Mouse (Mus musculus): ENCODE measurements around the gene Malrd1. TPM values are rescaled to one million over a fixed set of nuclear protein-coding genes. Genes with fewer than 3 reads are reported as not detected.

Malrd1 gene
- polyA plus RNA-seq, 1 experiment, result 0.12 TPM

- Histone ChIP-seq H3K4me3 (ENCODE audit: control insufficient read depth, low read depth, low read length) (no peak overlapping the region), H3K27me3 (ENCODE audit: control insufficient read depth, insufficient read depth, low read length) (no peaks in the 10 kb centered on the region), H3K36me3 (ENCODE audit: control insufficient read depth, insufficient read depth, low read length) (no peaks in the 10 kb centered on the region), H3K27ac (ENCODE audit: control insufficient read depth, insufficient read depth, low read depth, low read length) (no peak overlapping the region), H3K4me1 (ENCODE audit: control insufficient read depth, insufficient read depth, low read length) (no peaks in the 10 kb centered on the region)
- no peak for TF ChIP-seq POLR2A (IDR thresholded peaks at IDR 0.05; ENCODE audit: control insufficient read depth, low read depth, low read length)
- TF ChIP-seq CTCF (IDR thresholded peaks at IDR 0.05; ENCODE audit: control insufficient read depth, insufficient read depth, insufficient replicate concordance, low read depth, low read length), result no peak
These were observed 686.5 kb downstream of the Malrd1 start for GRCm38 (mm10) chr2:16212752-16213151.

GRCm38 (mm10) chr2:16214111-16214510 is 687.8 kb downstream of the Malrd1 start:
- Histone ChIP-seq H3K4me1 (ENCODE audit: control insufficient read depth, insufficient read depth, low read length) (no peaks in the 10 kb centered on the region), H3K36me3 (ENCODE audit: control insufficient read depth, insufficient read depth, low read length) (no peaks in the 10 kb centered on the region), H3K27ac (ENCODE audit: control insufficient read depth, insufficient read depth, low read depth, low read length) (no peak overlapping the region), H3K27me3 (ENCODE audit: control insufficient read depth, insufficient read depth, low read length) (no peaks in the 10 kb centered on the region), H3K4me3 (ENCODE audit: control insufficient read depth, low read depth, low read length) (no peak overlapping the region)
- no peak for TF ChIP-seq POLR2A (IDR thresholded peaks at IDR 0.05; ENCODE audit: control insufficient read depth, low read depth, low read length)
- TF ChIP-seq CTCF (IDR thresholded peaks at IDR 0.05; ENCODE audit: control insufficient read depth, insufficient read depth, insufficient replicate concordance, low read depth, low read length), result no peak

GRCm38 (mm10) chr2:16228187-16228832 is 702.0 kb downstream of the Malrd1 start:
- Histone ChIP-seq H3K27ac (ENCODE audit: control insufficient read depth, insufficient read depth, low read depth, low read length) (no peak overlapping the region), H3K27me3 (ENCODE audit: control insufficient read depth, insufficient read depth, low read length) (no peaks in the 10 kb centered on the region), H3K4me1 (ENCODE audit: control insufficient read depth, insufficient read depth, low read length) (no peaks in the 10 kb centered on the region), H3K36me3 (ENCODE audit: control insufficient read depth, insufficient read depth, low read length) (no peaks in the 10 kb centered on the region), H3K4me3 (ENCODE audit: control insufficient read depth, low read depth, low read length) (no peak overlapping the region)
- no peak for TF ChIP-seq CTCF (IDR thresholded peaks at IDR 0.05; ENCODE audit: control insufficient read depth, insufficient read depth, insufficient replicate concordance, low read depth, low read length)
- no peak for TF ChIP-seq POLR2A (IDR thresholded peaks at IDR 0.05; ENCODE audit: control insufficient read depth, low read depth, low read length)

- H3K4me3 ChIP-seq (ENCODE audit: control insufficient read depth, low read depth, low read length), result no peak overlapping the region
- no peak for TF ChIP-seq CTCF (IDR thresholded peaks at IDR 0.05; ENCODE audit: control insufficient read depth, insufficient read depth, insufficient replicate concordance, low read depth, low read length)
- no peak for TF ChIP-seq POLR2A (IDR thresholded peaks at IDR 0.05; ENCODE audit: control insufficient read depth, low read depth, low read length)
These were observed 714.6 kb downstream of the Malrd1 start for GRCm38 (mm10) chr2:16240861-16241260.

GRCm38 (mm10) chr2:16243097-16243496 is 716.8 kb downstream of the Malrd1 start:
- Histone ChIP-seq H3K27me3 (ENCODE audit: control insufficient read depth, insufficient read depth, low read length) (no peaks in the 10 kb centered on the region), H3K27ac (ENCODE audit: control insufficient read depth, insufficient read depth, low read depth, low read length) (no peak overlapping the region), H3K4me3 (ENCODE audit: control insufficient read depth, low read depth, low read length) (no peak overlapping the region), H3K4me1 (ENCODE audit: control insufficient read depth, insufficient read depth, low read length) (no peaks in the 10 kb centered on the region; the same call in 1 of the 2 replicates), H3K36me3 (ENCODE audit: control insufficient read depth, insufficient read depth, low read length) (no peaks in the 10 kb centered on the region)
- no peak for TF ChIP-seq POLR2A (IDR thresholded peaks at IDR 0.05; ENCODE audit: control insufficient read depth, low read depth, low read length)
- TF ChIP-seq CTCF (IDR thresholded peaks at IDR 0.05; ENCODE audit: control insufficient read depth, insufficient read depth, insufficient replicate concordance, low read depth, low read length), result no peak

More at GRCm38 (mm10) chr2:16240861-16241260, 714.6 kb downstream of the Malrd1 start:
- Histone ChIP-seq H3K27me3 (ENCODE audit: control insufficient read depth, insufficient read depth, low read length) (no peaks in the 10 kb centered on the region), H3K4me1 (ENCODE audit: control insufficient read depth, insufficient read depth, low read length) (no peaks in the 10 kb centered on the region; the same call in 1 of the 2 replicates), H3K27ac (ENCODE audit: control insufficient read depth, insufficient read depth, low read depth, low read length) (no peak overlapping the region), H3K36me3 (ENCODE audit: control insufficient read depth, insufficient read depth, low read length) (no peaks in the 10 kb centered on the region)

GRCm38 (mm10) chr2:16248861-16249260 is 722.6 kb downstream of the Malrd1 start:
- TF ChIP-seq POLR2A (IDR thresholded peaks at IDR 0.05; ENCODE audit: control insufficient read depth, low read depth, low read length), result no peak
- TF ChIP-seq CTCF (IDR thresholded peaks at IDR 0.05; ENCODE audit: control insufficient read depth, insufficient read depth, insufficient replicate concordance, low read depth, low read length), result no peak
- Histone ChIP-seq H3K27me3 (ENCODE audit: control insufficient read depth, insufficient read depth, low read length) (no peaks in the 10 kb centered on the region), H3K4me3 (ENCODE audit: control insufficient read depth, low read depth, low read length) (no peak overlapping the region), H3K4me1 (ENCODE audit: control insufficient read depth, insufficient read depth, low read length) (no peaks in the 10 kb centered on the region), H3K36me3 (ENCODE audit: control insufficient read depth, insufficient read depth, low read length) (no peaks in the 10 kb centered on the region), H3K27ac (ENCODE audit: control insufficient read depth, insufficient read depth, low read depth, low read length) (no peak overlapping the region)

GRCm38 (mm10) chr2:16252274-16252673 is 726.0 kb downstream of the Malrd1 start:
- Histone ChIP-seq H3K4me3 (ENCODE audit: control insufficient read depth, low read depth, low read length) (no peak overlapping the region), H3K27me3 (ENCODE audit: control insufficient read depth, insufficient read depth, low read length) (no peaks in the 10 kb centered on the region), H3K27ac (ENCODE audit: control insufficient read depth, insufficient read depth, low read depth, low read length) (no peak overlapping the region), H3K4me1 (ENCODE audit: control insufficient read depth, insufficient read depth, low read length) (no peaks in the 10 kb centered on the region), H3K36me3 (ENCODE audit: control insufficient read depth, insufficient read depth, low read length) (no peaks in the 10 kb centered on the region)
- no peak for TF ChIP-seq CTCF (IDR thresholded peaks at IDR 0.05; ENCODE audit: control insufficient read depth, insufficient read depth, insufficient replicate concordance, low read depth, low read length)
- TF ChIP-seq POLR2A (IDR thresholded peaks at IDR 0.05; ENCODE audit: control insufficient read depth, low read depth, low read length), result no peak

Measured in testis, adult 2 months (tissue).